Comparison of ENCODE assay signal across 8 mouse cellular contexts in the genomic region with DNA sequence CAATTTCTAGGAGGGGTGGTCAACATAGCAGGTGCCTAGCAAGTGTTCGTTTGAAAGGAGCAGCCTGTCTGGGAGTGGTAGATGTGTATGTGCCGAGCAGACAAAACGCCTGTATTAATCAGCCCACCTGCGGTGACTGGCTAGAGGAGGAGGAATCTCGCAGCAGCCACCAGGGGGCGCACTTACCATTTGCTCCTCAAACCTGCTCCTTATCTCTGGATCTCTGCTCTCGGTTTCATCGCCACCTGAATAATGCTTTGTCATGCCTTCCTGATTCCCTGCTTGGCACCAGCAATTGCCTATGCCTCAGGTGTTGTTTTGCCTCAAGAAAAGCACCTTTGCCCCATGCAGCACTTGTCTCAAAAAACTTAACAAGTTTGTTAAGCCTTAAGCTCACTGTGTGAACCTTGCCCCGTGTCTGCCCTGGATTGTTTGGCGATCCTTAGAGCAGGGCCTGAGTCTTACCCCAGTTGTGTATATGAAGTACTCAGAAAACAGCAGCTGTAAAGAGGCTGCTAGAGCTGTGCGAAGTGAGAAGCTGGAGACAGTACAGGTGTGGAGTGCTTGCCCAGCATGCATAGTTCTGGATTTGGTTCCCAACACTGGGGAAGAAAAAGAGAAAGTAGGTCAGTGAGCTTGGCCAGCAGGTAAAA. TPM values are rescaled to one million over a fixed set of nuclear protein-coding genes. Genes with fewer than 3 reads are reported as not detected.
DNase-seq lines count a peak whose midpoint lies in the region; ATAC-seq lines count a peak whose summit lies in the region.

No protein-coding gene starts in this region.

- H3K4me3 ChIP-seq in hindbrain, embryonic 13.5 days, result no peak overlapping the region

- peaks cover 39% of the 10 kb centered on the region for H3K27me3 ChIP-seq in hindbrain, embryonic 13.5 days

- H3K4me1 ChIP-seq in hindbrain, embryonic 13.5 days (replicated peaks), result 0 out of 2 replicates have a peak, but pooled peaks cover 5% of the 10 kb centered on the region

- no peaks in the 10 kb centered on the region for H3K9me3 ChIP-seq in hindbrain, embryonic 13.5 days

- 0 out of 2 replicates have a peak overlapping the region, but pooled peaks have one; percentile 11 for H3K4me2 ChIP-seq in hindbrain, embryonic 13.5 days

- 20% methylated on average over 11 of the region's 11 CpGs for WGBS in hindbrain, embryonic 13.5 days

- no peak overlapping the region for H3K9ac ChIP-seq in hindbrain, embryonic 13.5 days

- no peak overlapping the region for H3K27ac ChIP-seq in hindbrain, embryonic 13.5 days

- DNase-seq in R1 (ENCODE audit: low read depth, low spot score), result peak; percentile 92
- DNase-seq in cerebellum, postnatal 10 days, result peak; percentile 96 to 98
- DNase-seq in frontal cortex, postnatal 25 days (ENCODE audit: low spot score in 2 of 2), result peak; percentile 63 to 73
- peak; percentile 72 for DNase-seq in layer of hippocampus, postnatal 36 days
- DNase-seq in lung, postnatal 36 days, result peak; percentile 91
- DNase-seq in retina, postnatal 1 day, result peak; percentile 88
- DNase-seq in thymus, postnatal 4 days, result peak; percentile 98

- ATAC-seq in hindbrain, embryonic 13.5 days (ENCODE audit: low FRiP score), result peak; percentile 65; the same call in 1 of the 2 replicates

- H3K36me3 ChIP-seq in hindbrain, embryonic 13.5 days, result no peaks in the 10 kb centered on the region

RNA-seq across cellular contexts. Expression of a gene that starts 13.8 kb away (rescaled TPM):
- 0.72 and 0.99 TPM in 2 replicates for polyA plus RNA-seq in hindbrain, embryonic 13.5 days (2015; fragmentation: Nextera tagmentation; extraction: Ambion mirVana)
- total RNA-seq in layer of hippocampus, postnatal 36 days (2021), result 1 to 10 TPM; 1.7 to 2.4 TPM

RNA-seq across cellular contexts. Expression of a gene that starts 20.1 kb away (rescaled TPM):
- 21.2 and 23.4 TPM in 2 replicates for polyA plus RNA-seq in hindbrain, embryonic 13.5 days (2015; fragmentation: Nextera tagmentation; extraction: Ambion mirVana)
- total RNA-seq in layer of hippocampus, postnatal 36 days (2021), result 1 to 10 TPM; 6.4 to 6.9 TPM

RNA-seq across cellular contexts. Expression of a gene that starts 21.2 kb away (rescaled TPM):
- polyA plus RNA-seq in hindbrain, embryonic 13.5 days (2015; fragmentation: Nextera tagmentation; extraction: Ambion mirVana), result not detected in 2 replicates
- total RNA-seq in layer of hippocampus, postnatal 36 days (2021), result not detected

RNA-seq across cellular contexts. Expression of a gene that starts 37.6 kb away (rescaled TPM):
- 26.0 and 26.1 TPM in 2 replicates for polyA plus RNA-seq in hindbrain, embryonic 13.5 days (2015; fragmentation: Nextera tagmentation; extraction: Ambion mirVana)
- 10 to 100 TPM; 40.6 to 41.5 TPM for total RNA-seq in layer of hippocampus, postnatal 36 days (2021)

RNA-seq across cellular contexts. Expression of a gene that starts 42.4 kb away (rescaled TPM):
- 25.0 and 27.3 TPM in 2 replicates for polyA plus RNA-seq in hindbrain, embryonic 13.5 days (2015; fragmentation: Nextera tagmentation; extraction: Ambion mirVana)
- 10 to 100 TPM; 17.4 to 17.6 TPM for total RNA-seq in layer of hippocampus, postnatal 36 days (2021)
